Mouse (Mus musculus) neural tube, embryonic 12.5 days (tissue): ENCODE measurements around the gene Olfr1410. TPM values are rescaled to one million over a fixed set of nuclear protein-coding genes. Genes with fewer than 3 reads are reported as not detected.

Source experiments
- ATAC-seq: fragments of 200-750 bp; cut with Nextera tagmentation; 2 replicates; pipeline ENCODE4 v1.8.0; 2017; ENCODE audit warnings: low read depth, mild to moderate bottlenecking, moderate TSS enrichment, moderate library complexity; ENCODE audit not compliant: low FRiP score
- H3K27ac ChIP-seq: fragments of 300-500 bp; sonication (generic); 2 replicates; pipeline ENCODE4 v1.5.1; 2016
- H3K27me3 ChIP-seq: fragments of 300-500 bp; sonication (generic); replicated peaks from 2 replicates; pipeline ENCODE4 v1.6.1; 2016; ENCODE audit warnings: mild to moderate bottlenecking
- H3K36me3 ChIP-seq: fragments of 300-500 bp; sonication (generic); 2 replicates; pipeline ENCODE4 v1.6.1; 2016; ENCODE audit warnings: mild to moderate bottlenecking
- H3K4me1 ChIP-seq: fragments of 300-500 bp; sonication (generic); 2 replicates; pipeline ENCODE4 v1.6.1; 2016
- H3K4me2 ChIP-seq: fragments of 300-500 bp; sonication (generic); replicated peaks from 2 replicates; pipeline ENCODE4 v1.6.1; 2016; ENCODE audit warnings: mild to moderate bottlenecking
- H3K4me3 ChIP-seq: fragments of 300-500 bp; sonication (generic); 2 replicates; pipeline ENCODE4 v1.5.1; 2016
- H3K9ac ChIP-seq: fragments of 300-500 bp; sonication (generic); 2 replicates; pipeline ENCODE4 v1.6.1; 2016; ENCODE audit warnings: mild to moderate bottlenecking
- H3K9me3 ChIP-seq: fragments of 300-500 bp; sonication (generic); 2 replicates; pipeline ENCODE4 v1.6.1; 2016; ENCODE audit warnings: mild to moderate bottlenecking
- WGBS: fragments of 180-500 bp; shearing (Covaris S2); methylation state at CpG from one replicate; pipeline ENCODE4 v1.1.7; 2016; 5-methylcytosine and 5-hydroxymethylcytosine counted together
- polyA plus RNA-seq: library from polyadenylated mRNA; unstranded; fragments of >200 nt; fragmentation: Nextera tagmentation; extraction: Ambion mirVana; gene quantifications from 2 replicates; pipeline ENCODE4 v1.2.1, GENCODE M21; 2016

The Olfr1410 gene
- not detected in 2 replicates for polyA plus RNA-seq

DNA sequence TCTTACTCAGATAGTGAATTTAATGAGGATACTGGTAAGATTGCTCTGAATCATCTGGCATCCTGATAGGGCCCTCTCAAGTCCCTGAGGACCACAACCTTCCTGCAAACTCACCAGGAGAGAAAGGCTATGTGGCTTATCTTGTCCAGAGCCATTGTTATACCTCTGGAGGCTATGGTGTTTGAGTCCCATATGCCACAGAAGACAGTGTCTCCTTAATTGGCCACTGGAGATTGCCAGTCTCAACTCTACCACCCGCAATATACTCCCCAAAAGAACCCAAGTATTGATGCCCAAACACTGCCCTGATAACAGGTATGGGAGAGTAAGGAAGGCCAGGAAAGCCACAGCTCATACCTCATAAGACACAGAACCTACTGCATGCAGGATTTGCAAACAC, at the start of gene Olfr1410:
Olfr1410 (plus strand) TSS at position 301 of the 400 bp plus-strand sequence.
- no peak for ATAC-seq
- Histone ChIP-seq H3K27me3 (no peaks in the 10 kb centered on the region), H3K4me2 (no peak within 1 kb of the TSS), H3K9ac (no peak within 1 kb of the TSS), H3K9me3 (no peaks in the 10 kb centered on the region), H3K4me3 (no peak within 1 kb of the TSS), H3K36me3 (no peaks in the 10 kb centered on the region), H3K27ac (no peak within 1 kb of the TSS), H3K4me1 (no peaks in the 10 kb centered on the region)
- 87% methylated on average over 1 of the region's 1 CpGs for WGBS

DNA sequence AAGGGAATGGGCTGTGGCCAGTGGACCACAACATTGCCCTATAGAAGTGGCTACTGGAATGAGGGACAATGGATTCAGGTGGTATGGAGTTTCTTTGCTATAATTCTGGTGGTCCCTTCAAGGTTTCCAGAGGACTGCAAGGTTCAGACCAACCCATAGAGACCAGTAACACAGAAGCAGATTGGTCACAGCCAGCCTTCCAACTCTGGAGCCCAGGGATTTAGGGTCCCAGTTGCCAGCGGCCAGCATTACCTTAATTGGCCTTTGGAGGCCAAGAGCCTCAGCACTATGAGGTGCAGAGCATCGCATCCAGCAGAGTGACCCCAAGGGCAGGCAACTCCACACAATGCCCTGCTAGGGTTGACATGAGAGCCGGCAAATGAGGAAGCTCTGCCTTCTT, 34.6 kb upstream of the Olfr1410 start, which contains the start of gene Olfr1413:
Olfr1413 (plus strand) TSS at position 301 of the 400 bp plus-strand sequence.
- no peak within 1 kb of the TSS for H3K4me2 ChIP-seq
- H3K4me3 ChIP-seq = no peak within 1 kb of the TSS
- WGBS = 77% methylated on average over 3 of the region's 3 CpGs
- no peak within 1 kb of the TSS for H3K9ac ChIP-seq
- no peaks in the 10 kb centered on the region for H3K27me3 ChIP-seq
- ATAC-seq = no peak
- no peaks in the 10 kb centered on the region for H3K9me3 ChIP-seq
- H3K27ac ChIP-seq = no peak within 1 kb of the TSS
- H3K4me1 ChIP-seq = no peaks in the 10 kb centered on the region
- H3K36me3 ChIP-seq = no peaks in the 10 kb centered on the region

DNA sequence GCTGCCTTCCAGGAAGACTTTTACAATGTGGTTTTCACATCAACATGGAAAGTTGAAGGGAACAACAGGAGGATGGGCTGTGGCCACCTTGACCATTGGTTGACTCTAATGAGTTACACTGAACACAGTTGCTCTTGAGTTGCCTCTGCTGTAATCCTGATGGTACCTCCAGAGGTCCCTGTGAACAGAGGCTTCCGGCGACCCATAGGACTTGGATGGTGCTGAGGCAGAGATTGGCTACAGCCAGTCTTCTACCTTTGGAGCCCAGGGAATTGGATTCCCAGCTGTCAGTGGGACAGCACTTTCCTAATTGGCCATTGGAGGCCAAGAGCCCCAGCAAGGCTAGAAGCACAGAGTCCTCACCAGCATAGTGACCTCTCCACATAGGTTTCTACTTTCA, 20.1 kb upstream of the Olfr1410 start, which contains the start of gene Olfr1412:
Olfr1412 (plus strand) TSS at position 301 of the 400 bp plus-strand sequence.
- H3K27me3 ChIP-seq = no peaks in the 10 kb centered on the region
- H3K4me3 ChIP-seq = no peak within 1 kb of the TSS
- no peak for ATAC-seq
- H3K4me2 ChIP-seq = no peak within 1 kb of the TSS
- no peaks in the 10 kb centered on the region for H3K4me1 ChIP-seq
- H3K27ac ChIP-seq = no peak within 1 kb of the TSS
- 81% methylated on average over 2 of the region's 2 CpGs for WGBS
- no peak within 1 kb of the TSS for H3K9ac ChIP-seq
- H3K9me3 ChIP-seq = no peaks in the 10 kb centered on the region
- no peaks in the 10 kb centered on the region for H3K36me3 ChIP-seq

DNA sequence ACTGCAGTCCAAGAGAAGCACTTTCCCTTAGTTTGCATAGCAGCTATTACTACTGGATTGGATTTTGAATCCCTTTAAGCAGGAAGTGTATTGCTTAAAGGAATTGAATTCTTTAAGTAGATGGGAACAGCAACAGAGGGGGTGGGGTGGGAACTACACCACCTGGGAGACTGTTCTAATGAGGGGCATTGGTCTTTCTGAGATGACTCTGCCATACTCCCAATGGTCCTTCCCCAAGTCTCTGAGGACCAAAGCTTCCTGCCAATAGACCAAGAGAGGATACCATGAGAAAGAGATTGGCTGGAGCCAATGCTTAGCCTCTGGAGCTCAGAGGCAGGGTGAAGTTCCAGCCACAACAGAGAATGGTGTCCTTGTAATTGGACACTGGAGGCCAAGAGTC, 11.5 kb upstream of the Olfr1410 start, which contains the start of gene Olfr1411:
Olfr1411 (plus strand) TSS at position 301 of the 400 bp plus-strand sequence.
- Histone ChIP-seq H3K4me1 (no peaks in the 10 kb centered on the region), H3K27ac (no peak within 1 kb of the TSS)
- no peak for ATAC-seq

DNA sequence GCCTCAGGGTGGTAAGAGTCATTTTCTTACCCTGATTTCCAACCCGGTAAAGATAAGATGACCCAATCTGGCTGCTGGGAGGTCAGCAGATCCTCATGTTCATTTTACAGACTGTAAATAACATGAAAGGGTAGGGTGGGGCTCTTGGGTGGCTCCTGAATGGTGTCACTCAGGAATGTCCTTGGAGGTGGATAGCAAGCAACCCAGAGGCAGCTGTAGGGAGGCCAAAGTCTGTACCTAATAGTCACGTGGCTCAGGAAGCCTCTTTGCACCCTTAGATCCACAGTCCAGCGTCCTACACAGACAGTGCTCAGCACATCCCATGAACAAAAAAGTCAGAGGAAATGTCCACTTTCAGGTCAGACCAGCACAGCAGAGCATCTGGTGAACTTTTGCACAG, 9.6 kb upstream of the Olfr1410 start:
- Histone ChIP-seq H3K4me3 (no peak overlapping the region), H3K4me2 (no peak overlapping the region), H3K9ac (no peak overlapping the region), H3K4me1 (no peaks in the 10 kb centered on the region), H3K9me3 (no peaks in the 10 kb centered on the region), H3K27me3 (no peaks in the 10 kb centered on the region), H3K27ac (no peak overlapping the region), H3K36me3 (no peaks in the 10 kb centered on the region)
- WGBS = 92% methylated on average over 3 of the region's 3 CpGs
- no peak for ATAC-seq

More for the DNA sequence above, 11.5 kb upstream of the Olfr1410 start, which contains the start of gene Olfr1411:
- no peaks in the 10 kb centered on the region for H3K9me3 ChIP-seq
- H3K4me3 ChIP-seq = no peak within 1 kb of the TSS
- no peaks in the 10 kb centered on the region for H3K36me3 ChIP-seq
- no peak within 1 kb of the TSS for H3K4me2 ChIP-seq
- H3K9ac ChIP-seq = no peak within 1 kb of the TSS
- H3K27me3 ChIP-seq = no peaks in the 10 kb centered on the region

DNA sequence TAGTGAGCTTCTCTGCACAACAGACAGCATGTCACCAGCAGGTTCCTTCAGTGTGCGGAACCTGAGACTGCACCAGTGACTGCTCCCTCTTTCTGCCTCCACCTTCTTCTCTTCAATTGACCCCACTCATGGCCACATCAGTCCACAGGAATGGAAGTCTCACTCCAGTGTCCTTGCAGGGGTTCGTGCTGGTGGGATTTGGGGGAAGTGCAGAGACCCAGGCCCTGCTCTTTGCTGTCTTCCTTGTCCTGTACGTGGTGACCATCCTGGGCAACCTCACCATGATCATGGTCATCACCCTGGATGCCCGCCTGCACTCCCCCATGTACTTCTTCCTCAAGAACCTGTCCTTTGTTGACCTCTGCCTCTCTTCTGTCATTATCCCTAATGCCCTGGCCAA, 2.1 kb downstream of the Olfr1410 start:
- Histone ChIP-seq H3K9me3 (no peaks in the 10 kb centered on the region), H3K4me2 (no peak overlapping the region), H3K4me3 (no peak overlapping the region), H3K36me3 (no peaks in the 10 kb centered on the region), H3K4me1 (no peaks in the 10 kb centered on the region), H3K27me3 (no peaks in the 10 kb centered on the region), H3K27ac (no peak overlapping the region), H3K9ac (no peak overlapping the region)
- WGBS = 85% methylated on average over 4 of the region's 4 CpGs
- ATAC-seq = no peak

DNA sequence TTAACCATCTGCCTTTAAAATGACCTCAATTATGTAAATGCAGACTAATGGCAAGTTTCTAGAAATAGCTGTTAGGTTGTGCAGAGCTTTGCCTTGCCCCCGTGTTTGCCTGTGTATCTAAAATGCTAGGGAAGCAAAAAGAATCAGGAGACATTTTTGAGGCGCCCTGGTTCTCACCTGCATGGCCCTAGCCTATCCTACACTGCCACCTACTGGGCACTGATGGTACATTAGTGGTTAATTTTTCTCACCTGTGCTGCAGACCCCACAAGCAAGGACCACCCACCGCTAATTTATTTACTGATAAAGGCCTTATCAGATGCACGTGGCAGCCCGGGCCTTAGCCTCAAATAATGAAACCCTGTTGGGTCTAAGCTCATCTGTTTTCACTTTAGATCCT, 5.4 kb downstream of the Olfr1410 start:
- no peaks in the 10 kb centered on the region for H3K27me3 ChIP-seq
- H3K4me2 ChIP-seq = no peak overlapping the region
- WGBS = 8% methylated on average over 5 of the region's 5 CpGs
- H3K36me3 ChIP-seq = no peaks in the 10 kb centered on the region
- no peaks in the 10 kb centered on the region for H3K9me3 ChIP-seq
- H3K9ac ChIP-seq = no peak overlapping the region
- H3K27ac ChIP-seq = no peak overlapping the region
- no peak for ATAC-seq
- no peaks in the 10 kb centered on the region for H3K4me1 ChIP-seq
- H3K4me3 ChIP-seq = no peak overlapping the region

DNA sequence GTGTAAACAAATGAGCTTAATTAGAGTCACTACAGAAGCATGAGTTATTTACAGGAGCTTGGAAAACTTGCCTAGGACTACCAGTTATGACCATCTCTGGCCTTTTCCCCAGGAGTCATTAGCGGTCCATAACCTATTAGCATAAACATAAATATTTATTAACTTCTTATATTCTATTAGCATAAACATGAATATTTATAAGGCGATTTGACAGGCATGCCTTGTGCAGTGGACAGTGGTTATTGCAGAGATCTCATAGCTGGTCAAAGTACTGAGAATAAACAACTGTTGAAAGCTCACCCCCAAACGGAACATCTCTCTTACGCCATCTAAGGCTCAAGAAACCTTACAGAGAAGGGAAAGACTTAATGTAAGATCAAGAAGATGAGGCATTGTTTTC, 7.6 kb downstream of the Olfr1410 start:
- no peaks in the 10 kb centered on the region for H3K9me3 ChIP-seq
- H3K36me3 ChIP-seq = no peaks in the 10 kb centered on the region
- 41% methylated on average over 4 of the region's 4 CpGs for WGBS
- no peak overlapping the region for H3K27ac ChIP-seq
- no peaks in the 10 kb centered on the region for H3K4me1 ChIP-seq
- ATAC-seq = no peak
- H3K9ac ChIP-seq = no peak overlapping the region
- H3K4me3 ChIP-seq = no peak overlapping the region
- no peaks in the 10 kb centered on the region for H3K27me3 ChIP-seq
- no peak overlapping the region for H3K4me2 ChIP-seq

DNA sequence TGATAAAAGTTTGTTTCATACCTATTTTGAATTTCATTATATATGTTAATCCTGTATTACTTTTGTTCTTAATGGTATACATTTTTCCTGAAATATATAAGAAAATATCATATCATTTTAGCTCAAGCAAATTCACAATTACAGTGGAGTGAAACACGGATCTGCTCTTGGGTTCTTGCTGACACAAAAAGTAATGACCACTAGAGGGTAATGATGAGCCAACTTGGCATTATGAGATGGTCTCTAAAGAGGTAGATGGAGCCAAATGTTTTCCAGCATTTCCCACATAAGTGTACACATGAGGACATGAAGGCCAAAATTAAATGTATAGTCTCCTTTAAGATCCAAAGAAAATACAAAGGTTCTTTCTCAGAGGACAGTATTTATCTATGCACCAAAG, 8.9 kb downstream of the Olfr1410 start:
- Histone ChIP-seq H3K9me3 (no peaks in the 10 kb centered on the region), H3K9ac (no peak overlapping the region), H3K4me3 (no peak overlapping the region), H3K4me2 (no peak overlapping the region), H3K36me3 (no peaks in the 10 kb centered on the region), H3K27me3 (0 out of 2 replicates have a peak, but pooled peaks cover 2% of the 10 kb centered on the region), H3K4me1 (no peaks in the 10 kb centered on the region), H3K27ac (no peak overlapping the region)
- WGBS = 12% methylated on average over 1 of the region's 1 CpGs
- no peak for ATAC-seq

DNA sequence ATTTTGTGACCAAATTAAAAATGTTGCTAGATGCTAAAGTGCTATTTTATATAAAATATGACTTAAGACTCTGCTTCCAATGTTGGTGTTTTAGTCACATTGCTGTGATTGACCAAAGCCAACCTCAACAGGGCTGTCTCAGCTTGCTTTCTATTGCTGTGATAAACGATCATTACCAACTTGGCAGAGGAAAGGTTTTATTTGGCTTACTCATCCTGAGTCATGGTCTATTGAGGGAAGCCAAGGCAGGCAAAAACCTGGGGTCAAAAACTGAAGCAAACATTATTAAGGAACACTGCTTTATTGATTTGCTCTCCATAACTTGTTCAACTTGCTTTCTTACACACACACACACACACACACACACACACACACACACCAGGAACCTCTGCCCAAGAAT, 10.5 kb downstream of the Olfr1410 start:
- Histone ChIP-seq H3K4me3 (no peak overlapping the region), H3K9ac (no peak overlapping the region), H3K4me1 (no peaks in the 10 kb centered on the region), H3K9me3 (no peaks in the 10 kb centered on the region), H3K27me3 (0 out of 2 replicates have a peak, but pooled peaks cover 2% of the 10 kb centered on the region), H3K4me2 (no peak overlapping the region), H3K36me3 (no peaks in the 10 kb centered on the region), H3K27ac (no peak overlapping the region)
- 91% methylated on average over 1 of the region's 1 CpGs for WGBS
- no peak for ATAC-seq

DNA sequence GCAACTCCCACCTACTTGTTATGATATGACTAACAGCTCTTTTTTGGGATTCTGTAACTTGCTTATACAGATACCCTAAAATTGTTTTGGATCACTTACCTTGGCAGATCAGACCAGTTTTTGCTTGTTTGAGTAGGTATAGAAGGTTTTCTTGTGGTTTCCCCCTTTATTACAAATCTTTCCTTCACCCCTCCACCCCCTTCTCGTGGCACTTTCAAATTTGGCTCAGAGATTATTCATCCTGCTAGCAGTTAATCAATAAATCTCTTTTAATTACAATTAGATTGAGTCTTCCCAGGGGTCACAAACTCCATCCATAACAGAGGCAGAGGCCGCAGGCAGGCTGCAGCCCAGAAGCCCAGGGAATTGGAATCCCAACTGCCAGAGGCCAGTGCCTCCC, 11.9 kb downstream of the Olfr1410 start, which contains the start of gene Olfr12:
Olfr12 (plus strand) TSS at position 301 of the 400 bp plus-strand sequence.
- 54% methylated on average over 2 of the region's 2 CpGs for WGBS
- Histone ChIP-seq H3K9ac (no peak within 1 kb of the TSS), H3K36me3 (no peaks in the 10 kb centered on the region), H3K9me3 (no peaks in the 10 kb centered on the region), H3K4me1 (no peaks in the 10 kb centered on the region), H3K4me2 (no peak within 1 kb of the TSS), H3K4me3 (no peak within 1 kb of the TSS), H3K27ac (no peak within 1 kb of the TSS), H3K27me3 (0 out of 2 replicates have a peak, but pooled peaks cover 2% of the 10 kb centered on the region)
- no peak for ATAC-seq

DNA sequence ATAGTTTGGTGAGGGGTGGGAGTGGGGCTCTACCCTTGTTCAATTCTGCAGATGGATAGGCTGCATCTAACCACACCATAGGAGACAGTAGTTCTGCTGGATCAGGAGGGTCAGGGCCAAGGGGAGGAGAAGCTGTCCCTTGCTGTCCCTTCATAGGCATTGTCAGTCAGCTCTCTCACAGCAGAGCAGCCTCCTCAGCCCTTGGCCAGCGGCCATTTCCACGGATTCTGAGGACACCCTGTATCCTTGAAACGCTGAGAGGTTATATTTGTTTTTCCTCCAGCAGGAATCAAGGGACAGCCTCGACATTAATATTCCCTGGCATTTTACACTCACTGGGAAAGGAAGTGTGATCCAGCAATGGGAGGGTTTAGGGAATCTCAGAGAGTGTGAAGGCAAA, 12.8 kb downstream of the Olfr1410 start:
- Histone ChIP-seq H3K9me3 (no peaks in the 10 kb centered on the region), H3K4me3 (no peak overlapping the region), H3K4me1 (no peaks in the 10 kb centered on the region), H3K27ac (no peak overlapping the region), H3K9ac (no peak overlapping the region), H3K36me3 (no peaks in the 10 kb centered on the region), H3K4me2 (no peak overlapping the region), H3K27me3 (0 out of 2 replicates have a peak, but pooled peaks cover 2% of the 10 kb centered on the region)
- 72% methylated on average over 4 of the region's 4 CpGs for WGBS
- ATAC-seq = no peak

DNA sequence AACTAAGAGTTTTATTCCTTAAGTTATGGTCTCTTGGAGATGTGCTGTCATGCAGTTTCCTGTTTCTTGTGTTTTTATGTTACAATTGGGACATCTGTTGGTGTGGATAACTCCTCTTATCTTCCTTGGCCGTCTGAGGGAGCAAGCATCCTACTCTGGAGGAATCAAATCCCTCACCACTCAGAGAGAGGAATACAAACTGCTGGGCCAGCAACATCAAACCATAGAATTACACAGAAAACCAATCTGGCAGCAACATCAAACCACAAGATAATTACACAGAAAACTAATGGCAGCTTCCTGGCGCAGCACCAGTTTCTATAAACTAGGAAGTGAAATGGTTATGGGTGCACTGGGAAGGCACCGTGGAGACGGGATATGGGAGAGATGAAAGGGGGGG, 22.6 kb downstream of the Olfr1410 start:
- 87% methylated on average over 4 of the region's 4 CpGs for WGBS
- ATAC-seq = no peak
- no peaks in the 10 kb centered on the region for H3K9me3 ChIP-seq
- no peaks in the 10 kb centered on the region for H3K27me3 ChIP-seq
- H3K36me3 ChIP-seq = no peaks in the 10 kb centered on the region
- no peak overlapping the region for H3K9ac ChIP-seq
- H3K4me2 ChIP-seq = no peak overlapping the region
- H3K27ac ChIP-seq = no peak overlapping the region
- H3K4me1 ChIP-seq = no peaks in the 10 kb centered on the region
- no peak overlapping the region for H3K4me3 ChIP-seq
